Mouse (Mus musculus): ENCODE measurements around the gene Slc25a47. TPM values are rescaled to one million over a fixed set of nuclear protein-coding genes. Genes with fewer than 3 reads are reported as not detected.

Gene Slc25a47
- 1.4 TPM for polyA plus RNA-seq (2015; fragmentation: Illumina TruSeq; extraction: RNeasy Lipid Tissue Mini Kit (QIAGEN cat#74804); ENCODE audit: insufficient read depth, low replicate concordance)

DNA sequence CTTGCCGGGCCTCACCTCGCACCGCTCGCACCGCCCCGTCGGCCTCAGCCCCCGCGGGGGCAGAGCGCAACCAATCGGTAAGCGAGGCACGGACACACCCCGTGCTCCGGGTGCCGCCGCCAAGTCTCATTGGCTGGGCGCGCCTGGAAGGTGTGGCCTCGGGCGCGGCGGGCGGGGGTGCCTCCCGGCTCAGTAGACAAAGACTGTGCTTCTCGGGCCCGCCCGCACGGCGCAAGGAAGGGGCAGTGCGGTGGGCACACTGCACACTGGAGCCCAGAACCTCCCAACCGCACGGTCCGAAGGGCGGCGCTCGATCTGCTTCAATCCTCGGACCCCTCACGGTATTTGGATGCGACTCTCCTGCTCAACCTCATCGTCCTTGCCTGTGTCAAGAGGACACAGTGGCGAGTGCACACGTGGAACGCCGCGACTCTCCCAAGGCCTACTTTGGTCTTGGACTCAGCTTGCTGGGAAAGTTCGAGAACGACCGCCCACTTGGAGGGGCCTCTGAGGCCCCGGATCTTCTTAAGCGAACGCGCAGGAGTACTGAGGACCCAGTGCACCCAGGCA lies at the start of gene Slc25a47, which contains the start of gene Slc25a29:
TSS of gene Slc25a47 (plus strand) at position 207 of the 570 bp plus-strand sequence.
TSS of gene Slc25a29 (minus strand) at position 44 of the 570 bp plus-strand sequence.

GRCm38 (mm10) chr12:108792546-108793452 lies 43.0 kb upstream of the Slc25a47 start, which contains the start of gene Yy1:
Gene Yy1, plus strand, starts transcription at chr12:108792973.

DNA sequence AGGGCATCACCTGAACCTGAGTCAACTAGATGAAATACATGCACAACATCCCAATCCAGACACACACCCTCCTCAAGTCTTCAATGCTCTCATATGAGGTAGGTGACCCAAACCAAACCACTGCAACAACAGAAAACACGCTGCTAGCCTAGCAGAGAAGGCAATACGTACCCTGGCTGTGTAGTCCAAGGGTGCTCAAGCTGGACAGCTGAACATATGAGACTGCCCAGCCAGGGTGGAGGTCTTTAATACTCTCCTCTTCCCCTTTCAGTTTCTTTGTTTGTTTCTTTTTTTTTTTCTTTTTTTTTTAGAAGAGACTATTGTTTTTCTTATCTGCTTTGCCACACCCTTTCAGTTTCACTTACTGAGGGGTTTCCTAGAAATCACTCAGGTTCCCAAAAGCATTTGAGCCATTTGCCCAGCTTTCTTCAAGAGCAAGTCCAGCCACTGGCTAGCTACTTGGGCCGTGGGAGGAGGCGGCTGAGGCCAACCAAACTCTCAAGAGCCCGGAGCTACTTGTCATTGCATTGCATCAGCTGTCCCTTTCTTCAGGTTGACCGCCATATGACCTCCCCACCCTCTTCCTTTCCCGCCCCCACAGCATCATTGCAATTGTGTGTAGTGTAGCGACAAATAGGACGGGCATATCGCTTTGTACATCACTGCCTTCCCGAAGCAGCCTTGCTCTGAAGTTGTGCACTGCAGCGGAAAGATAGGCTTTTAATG lies 57.3 kb downstream of the Slc25a47 start, which contains the start of gene Wdr25:
TSS of gene Wdr25 (plus strand) at position 643 of the 726 bp plus-strand sequence.

GRCm38 (mm10) chr12:108893715-108894431 lies 58.0 kb downstream of the Slc25a47 start, which contains the start of gene Wars:
Gene Wars, minus strand, starts transcription at chr12:108894174.

Other genes starting within 250 kb of the Slc25a47 start
- gene Degs2, start 133.7 kb upstream of the Slc25a47 start, polyA plus RNA-seq (2015; fragmentation: Illumina TruSeq; extraction: RNeasy Lipid Tissue Mini Kit (QIAGEN cat#74804); ENCODE audit: insufficient read depth, low replicate concordance) = not detected
- 67.4 TPM for gene Yy1, start 43.1 kb upstream of the Slc25a47 start, polyA plus RNA-seq (2015; fragmentation: Illumina TruSeq; extraction: RNeasy Lipid Tissue Mini Kit (QIAGEN cat#74804); ENCODE audit: insufficient read depth, low replicate concordance)
- 1.9 TPM for gene Slc25a29, start 163 bp upstream of the Slc25a47 start, polyA plus RNA-seq (2015; fragmentation: Illumina TruSeq; extraction: RNeasy Lipid Tissue Mini Kit (QIAGEN cat#74804); ENCODE audit: insufficient read depth, low replicate concordance)
- gene Wdr25, start 57.6 kb downstream of the Slc25a47 start, polyA plus RNA-seq (2015; fragmentation: Illumina TruSeq; extraction: RNeasy Lipid Tissue Mini Kit (QIAGEN cat#74804); ENCODE audit: insufficient read depth, low replicate concordance) = 2.6 TPM
- 33.8 TPM for gene Wars, start 58.1 kb downstream of the Slc25a47 start, polyA plus RNA-seq (2015; fragmentation: Illumina TruSeq; extraction: RNeasy Lipid Tissue Mini Kit (QIAGEN cat#74804); ENCODE audit: insufficient read depth, low replicate concordance)
- 2.0 TPM for gene Begain, start 232.2 kb downstream of the Slc25a47 start, polyA plus RNA-seq (2015; fragmentation: Illumina TruSeq; extraction: RNeasy Lipid Tissue Mini Kit (QIAGEN cat#74804); ENCODE audit: insufficient read depth, low replicate concordance)

Measured in spleen, adult 10 weeks (tissue).